Mouse (Mus musculus): ENCODE data around the gene Trim33. TPM values are rescaled to one million over a fixed set of nuclear protein-coding genes. Genes with fewer than 3 reads are reported as not detected.

Gene Trim33
- polyA plus RNA-seq, 1 experiment from 2014 or later, result 9.8 TPM

DNA sequence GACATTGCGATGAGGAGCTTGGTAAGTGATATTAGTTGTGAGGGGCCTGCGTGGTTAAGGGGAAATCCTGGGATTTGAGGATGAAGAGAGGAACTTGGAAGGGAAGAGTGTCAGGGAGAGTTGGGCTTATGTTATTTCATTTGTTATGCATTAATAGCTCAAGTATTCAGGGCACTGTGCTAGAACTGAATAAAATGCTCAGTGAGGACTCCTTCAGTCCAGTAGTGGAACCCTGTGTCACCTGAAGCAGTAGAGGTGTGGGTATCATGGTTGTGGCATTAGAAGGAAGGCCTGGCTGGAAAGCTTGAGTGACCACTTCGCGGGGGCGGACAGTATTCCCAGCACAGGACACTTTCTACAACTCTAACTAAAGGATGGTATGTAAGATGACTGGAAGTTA lies 1.8 kb downstream of the Trim33 start:
- Histone ChIP-seq H3K36me3 (peaks cover 21% of the 10 kb centered on the region), H3K4me1 (peaks cover 27% of the 10 kb centered on the region), H3K9me3 (no peaks in the 10 kb centered on the region), H3K9ac (peak overlapping the region; percentile 94), H3K4me3 (peak overlapping the region; percentile 95), H3K27me3 (replicated peaks) (no peaks in the 10 kb centered on the region), H3K27ac (replicated peaks) (peak overlapping the region; percentile 93), H3K4me2 (peak overlapping the region; percentile 86)
- WGBS, result 28% methylated on average over 5 of the region's 5 CpGs
- no peak for ATAC-seq (ENCODE audit: extremely low read depth, insufficient number of reproducible peaks, low FRiP score, low TSS enrichment)

DNA sequence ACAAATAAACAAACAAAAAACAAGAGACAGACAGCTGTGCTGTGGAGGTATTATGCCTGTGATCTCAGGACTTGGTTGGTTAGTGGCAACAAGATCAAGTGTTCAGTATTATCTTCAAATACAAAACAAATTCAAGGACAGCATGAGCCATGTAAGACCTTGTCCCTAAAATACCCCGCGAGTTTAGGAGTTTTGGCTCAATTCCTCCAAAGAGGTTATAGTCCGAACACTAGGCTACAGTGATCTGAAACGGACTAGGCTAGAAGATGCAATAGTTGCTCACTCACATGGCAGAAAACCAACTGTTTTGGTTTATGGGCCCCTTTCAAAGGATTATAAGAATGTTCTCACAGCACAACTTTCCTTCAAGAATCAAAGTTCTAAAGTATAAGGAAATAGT lies 9.7 kb downstream of the Trim33 start:
- H3K4me2 ChIP-seq, result no peak overlapping the region
- peaks cover 8% of the 10 kb centered on the region; the same call in 1 of the 2 replicates for H3K9me3 ChIP-seq
- H3K36me3 ChIP-seq, result peaks cover 5% of the 10 kb centered on the region; the same call in 1 of the 2 replicates
- no peak overlapping the region for H3K27ac ChIP-seq (replicated peaks)
- no peak overlapping the region for H3K4me3 ChIP-seq
- no peaks in the 10 kb centered on the region for H3K27me3 ChIP-seq (replicated peaks)
- 81% methylated on average over 4 of the region's 4 CpGs for WGBS
- no peak for ATAC-seq (ENCODE audit: extremely low read depth, insufficient number of reproducible peaks, low FRiP score, low TSS enrichment)
- no peaks in the 10 kb centered on the region for H3K4me1 ChIP-seq
- H3K9ac ChIP-seq, result no peak overlapping the region

DNA sequence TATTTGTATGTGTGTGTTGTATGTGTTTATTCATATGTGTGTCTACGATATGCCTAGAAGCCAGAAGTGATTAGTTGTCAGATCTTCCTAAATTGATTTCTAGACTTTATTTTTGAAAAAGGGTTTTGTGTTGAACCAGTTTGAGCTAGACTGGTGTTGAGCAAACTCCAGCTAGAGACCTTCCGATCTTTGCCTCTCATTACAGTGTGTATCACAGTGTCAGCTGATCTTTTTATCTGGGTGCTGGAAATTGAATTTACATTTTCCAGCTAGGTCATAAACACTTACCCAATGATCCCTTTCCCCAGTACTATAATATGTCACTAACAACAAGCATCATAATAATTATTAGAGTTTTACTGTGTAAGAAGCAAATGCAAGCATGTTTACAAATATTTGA lies 12.0 kb downstream of the Trim33 start:
- Histone ChIP-seq H3K9me3 (peaks cover 8% of the 10 kb centered on the region; the same call in 1 of the 2 replicates), H3K27ac (replicated peaks) (no peak overlapping the region), H3K4me3 (no peak overlapping the region), H3K36me3 (no peaks in the 10 kb centered on the region), H3K4me2 (no peak overlapping the region), H3K27me3 (replicated peaks) (no peaks in the 10 kb centered on the region), H3K9ac (no peak overlapping the region), H3K4me1 (no peaks in the 10 kb centered on the region)
- 87% methylated on average over 2 of the region's 2 CpGs for WGBS
- ATAC-seq (ENCODE audit: extremely low read depth, insufficient number of reproducible peaks, low FRiP score, low TSS enrichment), result no peak

DNA sequence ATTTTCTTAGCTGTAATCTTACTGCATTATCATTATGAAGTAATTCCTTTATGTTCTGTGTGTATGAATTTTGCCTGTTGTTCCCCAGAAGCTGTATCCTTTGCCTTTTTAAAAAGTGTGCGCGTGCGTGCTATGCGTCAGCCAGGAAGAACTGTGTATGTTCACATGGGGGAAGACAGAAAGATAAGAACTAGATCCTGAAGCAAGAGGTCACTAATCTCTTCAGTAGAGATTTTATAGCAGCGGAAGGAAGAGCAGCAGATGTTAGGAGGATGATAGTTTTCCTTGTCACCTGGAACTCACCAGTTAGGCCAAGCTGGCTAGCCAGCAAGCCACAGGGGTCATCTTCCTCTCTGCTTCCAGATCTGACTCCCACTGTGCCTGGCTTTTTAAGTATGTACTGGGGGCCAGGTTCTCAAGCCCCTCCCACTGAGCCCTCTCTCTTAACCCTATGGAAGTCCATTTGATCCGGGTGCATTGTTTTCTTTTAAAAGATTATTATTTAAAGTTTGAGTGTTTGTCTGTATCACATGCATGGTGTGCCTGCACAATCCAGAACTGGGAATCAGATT lies 26.4 kb downstream of the Trim33 start:
- H3K27ac ChIP-seq (replicated peaks), result no peak overlapping the region
- ATAC-seq (ENCODE audit: extremely low read depth, insufficient number of reproducible peaks, low FRiP score, low TSS enrichment), result no peak
- 59% methylated on average over 6 of the region's 6 CpGs for WGBS
- no peak overlapping the region for H3K9ac ChIP-seq
- peaks cover 29% of the 10 kb centered on the region for H3K4me1 ChIP-seq
- no peaks in the 10 kb centered on the region for H3K36me3 ChIP-seq
- H3K27me3 ChIP-seq (replicated peaks), result no peaks in the 10 kb centered on the region
- no peak overlapping the region for H3K4me3 ChIP-seq
- H3K9me3 ChIP-seq, result no peaks in the 10 kb centered on the region
- H3K4me2 ChIP-seq, result no peak overlapping the region

DNA sequence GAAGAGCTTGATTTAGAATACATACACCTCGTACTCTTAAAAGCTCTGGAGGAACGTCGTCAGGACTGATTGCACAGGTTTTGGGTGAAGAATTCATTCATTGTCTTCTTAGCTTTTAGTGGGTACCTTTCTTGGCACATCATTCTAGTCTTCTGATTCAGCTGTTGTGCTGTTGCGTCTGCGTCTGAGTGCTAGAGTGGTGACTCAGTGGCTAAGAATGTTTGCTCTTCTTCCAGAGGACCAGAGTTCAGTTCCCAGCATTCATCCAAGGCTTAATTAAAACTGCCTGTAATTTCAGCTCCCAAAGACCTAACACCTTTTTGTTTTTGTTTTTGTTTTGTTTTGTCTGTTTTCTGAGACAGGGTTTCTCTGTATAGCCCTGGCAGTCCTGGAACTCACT lies 30.2 kb downstream of the Trim33 start:
- Histone ChIP-seq H3K9me3 (no peaks in the 10 kb centered on the region), H3K4me3 (no peak overlapping the region), H3K4me1 (peaks cover 23% of the 10 kb centered on the region), H3K9ac (no peak overlapping the region), H3K27me3 (replicated peaks) (no peaks in the 10 kb centered on the region), H3K36me3 (peaks cover 20% of the 10 kb centered on the region), H3K4me2 (no peak overlapping the region), H3K27ac (replicated peaks) (no peak overlapping the region)
- ATAC-seq (ENCODE audit: extremely low read depth, insufficient number of reproducible peaks, low FRiP score, low TSS enrichment), result no peak
- 63% methylated on average over 5 of the region's 5 CpGs for WGBS

DNA sequence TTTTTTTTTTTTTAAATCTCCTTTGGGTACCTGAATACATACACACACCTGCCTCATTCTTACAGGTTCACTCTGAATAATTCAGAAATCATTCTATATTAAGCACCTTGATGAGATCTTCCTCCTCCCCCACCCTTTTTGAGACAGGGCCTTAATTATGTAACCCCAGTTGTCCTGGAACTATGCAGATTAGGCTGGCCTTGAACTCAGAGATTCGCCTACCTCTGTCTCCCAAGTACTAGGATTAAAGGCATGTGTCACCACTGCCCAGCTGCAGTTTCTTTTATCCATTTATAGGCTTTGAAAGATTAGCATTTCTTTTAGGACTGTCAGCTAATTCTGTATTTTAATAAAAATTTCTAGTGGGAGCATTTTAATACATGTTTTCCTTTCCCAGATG lies 30.7 kb downstream of the Trim33 start:
- WGBS, result 75% methylated on average over 1 of the region's 1 CpGs
- no peak overlapping the region for H3K4me3 ChIP-seq
- H3K27me3 ChIP-seq (replicated peaks), result no peaks in the 10 kb centered on the region
- peaks cover 25% of the 10 kb centered on the region for H3K36me3 ChIP-seq
- H3K4me2 ChIP-seq, result no peak overlapping the region
- no peaks in the 10 kb centered on the region for H3K9me3 ChIP-seq
- H3K4me1 ChIP-seq, result peaks cover 23% of the 10 kb centered on the region
- no peak overlapping the region for H3K27ac ChIP-seq (replicated peaks)
- ATAC-seq (ENCODE audit: extremely low read depth, insufficient number of reproducible peaks, low FRiP score, low TSS enrichment), result no peak
- no peak overlapping the region for H3K9ac ChIP-seq

DNA sequence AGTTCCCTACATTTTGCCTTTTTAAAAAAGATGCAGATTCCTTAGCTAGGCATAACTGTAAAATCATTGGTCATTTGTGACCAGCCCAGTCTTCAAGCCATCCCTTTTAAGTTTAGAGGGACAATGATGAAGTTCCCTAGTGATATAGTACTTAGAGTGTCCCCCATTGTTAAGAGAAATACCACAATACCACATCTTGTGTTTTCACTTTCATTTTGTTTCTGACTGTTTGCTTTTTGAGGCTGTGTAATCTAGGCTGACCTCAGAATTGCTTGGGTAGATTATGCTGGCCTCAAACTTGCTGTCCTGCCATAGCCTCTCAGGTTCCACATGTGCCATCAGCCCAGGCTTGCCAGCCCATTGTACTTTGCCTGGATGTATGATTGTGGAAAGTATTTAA lies 35.2 kb downstream of the Trim33 start:
- no peak overlapping the region for H3K4me2 ChIP-seq
- H3K27me3 ChIP-seq (replicated peaks), result no peaks in the 10 kb centered on the region
- peaks cover 1% of the 10 kb centered on the region; the same call in 1 of the 2 replicates for H3K4me1 ChIP-seq
- peaks cover 47% of the 10 kb centered on the region for H3K36me3 ChIP-seq
- H3K4me3 ChIP-seq, result no peak overlapping the region
- ATAC-seq (ENCODE audit: extremely low read depth, insufficient number of reproducible peaks, low FRiP score, low TSS enrichment), result no peak
- H3K9me3 ChIP-seq, result no peaks in the 10 kb centered on the region
- H3K9ac ChIP-seq, result no peak overlapping the region
- H3K27ac ChIP-seq (replicated peaks), result no peak overlapping the region

DNA sequence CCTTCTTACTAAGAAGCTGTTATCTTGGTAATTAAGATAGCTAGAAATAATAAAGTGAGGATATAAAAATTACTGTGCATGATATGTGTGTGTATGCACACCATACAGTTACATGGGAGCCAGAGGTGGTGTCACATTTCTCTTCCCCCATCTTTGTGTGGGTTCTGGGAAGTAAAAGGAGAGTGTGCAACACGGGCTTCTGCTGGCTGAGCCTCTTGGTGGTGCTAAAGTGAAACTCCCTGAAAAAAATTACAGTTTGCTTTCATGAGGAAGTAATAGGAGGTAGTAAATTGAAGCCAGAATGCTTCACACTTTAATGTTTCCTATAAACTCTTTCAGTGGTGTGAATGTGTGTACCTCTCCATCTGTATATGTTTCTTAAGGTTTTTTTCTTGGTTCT lies 56.3 kb downstream of the Trim33 start:
- Histone ChIP-seq H3K4me2 (no peak overlapping the region), H3K4me3 (no peak overlapping the region), H3K36me3 (peaks cover 65% of the 10 kb centered on the region), H3K27ac (replicated peaks) (no peak overlapping the region), H3K9ac (no peak overlapping the region), H3K9me3 (no peaks in the 10 kb centered on the region), H3K4me1 (no peaks in the 10 kb centered on the region), H3K27me3 (replicated peaks) (no peaks in the 10 kb centered on the region)
- WGBS, result 42% methylated on average over 1 of the region's 1 CpGs
- ATAC-seq (ENCODE audit: extremely low read depth, insufficient number of reproducible peaks, low FRiP score, low TSS enrichment), result no peak

DNA sequence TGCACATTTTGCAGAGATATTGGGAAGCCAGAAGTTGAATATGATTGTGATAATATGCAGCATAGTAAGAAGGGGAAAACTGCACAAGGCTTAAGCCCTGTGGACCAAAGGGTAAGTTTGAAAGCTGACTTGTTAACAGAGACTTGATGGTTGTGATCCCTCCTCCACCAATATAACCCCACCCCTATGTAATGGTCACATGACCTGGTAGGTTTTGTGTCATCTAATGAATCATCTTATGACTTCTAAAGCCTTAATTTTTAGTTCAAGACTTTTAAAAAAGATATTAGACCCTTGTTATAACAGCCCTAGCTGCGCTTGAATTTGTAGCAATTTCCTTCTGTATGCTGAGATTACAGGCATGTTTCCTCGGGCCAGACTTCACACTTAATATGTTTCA lies 67.6 kb downstream of the Trim33 start:
- Histone ChIP-seq H3K4me1 (no peaks in the 10 kb centered on the region), H3K4me3 (no peak overlapping the region), H3K9ac (no peak overlapping the region), H3K27me3 (replicated peaks) (no peaks in the 10 kb centered on the region), H3K27ac (replicated peaks) (no peak overlapping the region), H3K4me2 (no peak overlapping the region), H3K9me3 (no peaks in the 10 kb centered on the region), H3K36me3 (peaks cover 81% of the 10 kb centered on the region)
- no peak for ATAC-seq (ENCODE audit: extremely low read depth, insufficient number of reproducible peaks, low FRiP score, low TSS enrichment)
- WGBS, result 89% methylated on average over 2 of the region's 2 CpGs

DNA sequence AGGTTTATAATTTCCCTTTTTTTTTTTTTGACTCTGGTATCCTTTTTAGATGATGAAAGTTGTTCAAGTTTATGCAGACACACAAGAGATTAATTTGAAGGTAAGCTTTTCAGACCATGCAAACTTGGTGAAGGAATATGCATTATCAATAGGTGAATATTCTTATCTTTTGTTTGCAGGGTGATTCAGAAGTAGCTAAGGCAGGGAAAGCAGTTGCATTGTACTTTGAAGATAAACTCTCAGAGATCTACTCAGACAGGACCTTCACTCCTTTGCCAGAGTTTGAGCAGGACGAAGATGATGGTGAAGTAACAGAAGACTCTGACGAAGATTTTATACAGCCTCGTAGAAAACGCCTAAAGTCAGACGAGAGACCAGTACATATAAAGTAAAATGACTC lies 74.4 kb downstream of the Trim33 start:
- H3K4me1 ChIP-seq, result no peaks in the 10 kb centered on the region
- WGBS, result 84% methylated on average over 5 of the region's 5 CpGs
- no peak overlapping the region for H3K4me3 ChIP-seq
- no peak overlapping the region for H3K9ac ChIP-seq
- H3K4me2 ChIP-seq, result no peak overlapping the region
- H3K27ac ChIP-seq (replicated peaks), result no peak overlapping the region
- ATAC-seq (ENCODE audit: extremely low read depth, insufficient number of reproducible peaks, low FRiP score, low TSS enrichment), result no peak
- peaks cover 73% of the 10 kb centered on the region for H3K36me3 ChIP-seq
- no peaks in the 10 kb centered on the region for H3K9me3 ChIP-seq
- H3K27me3 ChIP-seq (replicated peaks), result no peaks in the 10 kb centered on the region

DNA sequence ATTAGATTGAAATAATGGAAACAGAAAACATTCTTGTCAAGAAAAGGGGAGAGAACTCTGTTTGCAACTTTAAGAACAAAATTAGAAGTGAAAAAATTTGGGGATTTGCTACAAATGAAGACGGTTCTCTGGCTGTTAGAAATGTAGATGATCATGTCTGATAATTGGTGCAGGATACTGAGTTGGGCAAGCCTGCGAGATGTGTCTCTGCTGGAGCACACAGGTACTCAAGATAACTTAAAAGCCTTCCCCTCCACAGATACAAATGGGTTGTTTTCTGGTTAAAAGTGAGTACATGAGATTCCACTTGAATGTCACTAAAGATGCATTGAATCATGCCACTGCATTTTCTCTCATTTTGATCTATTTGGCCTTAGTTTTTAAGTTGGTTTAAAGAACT lies 74.9 kb downstream of the Trim33 start:
- H3K4me1 ChIP-seq, result no peaks in the 10 kb centered on the region
- 79% methylated on average over 2 of the region's 2 CpGs for WGBS
- no peaks in the 10 kb centered on the region for H3K27me3 ChIP-seq (replicated peaks)
- peaks cover 75% of the 10 kb centered on the region for H3K36me3 ChIP-seq
- H3K27ac ChIP-seq (replicated peaks), result no peak overlapping the region
- ATAC-seq (ENCODE audit: extremely low read depth, insufficient number of reproducible peaks, low FRiP score, low TSS enrichment), result no peak
- H3K9ac ChIP-seq, result no peak overlapping the region
- no peaks in the 10 kb centered on the region for H3K9me3 ChIP-seq
- H3K4me3 ChIP-seq, result no peak overlapping the region
- H3K4me2 ChIP-seq, result no peak overlapping the region

DNA sequence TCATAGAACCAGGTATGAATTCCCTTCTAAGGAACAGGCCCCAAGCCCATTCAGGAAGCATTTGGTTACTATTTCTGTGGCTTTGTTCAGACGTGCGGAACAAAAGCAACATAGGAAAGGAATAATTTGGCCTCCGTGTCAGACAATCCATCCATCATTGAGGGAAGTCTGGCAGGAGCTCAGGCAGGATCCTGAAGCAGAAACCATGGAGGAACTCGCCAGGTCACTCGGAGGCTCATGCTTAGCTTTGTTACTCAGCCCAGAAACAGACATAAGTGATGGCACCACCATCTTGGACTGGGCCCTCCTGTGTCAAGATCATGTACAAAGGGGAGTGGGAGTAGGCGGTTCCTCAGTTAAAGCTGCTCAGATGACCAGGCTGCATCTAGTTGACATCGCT lies 82.1 kb downstream of the Trim33 start:
- WGBS, result 83% methylated on average over 7 of the region's 7 CpGs
- Histone ChIP-seq H3K4me2 (no peak overlapping the region), H3K9me3 (no peaks in the 10 kb centered on the region), H3K4me3 (no peak overlapping the region), H3K36me3 (peaks cover 21% of the 10 kb centered on the region), H3K27ac (replicated peaks) (no peak overlapping the region), H3K4me1 (no peaks in the 10 kb centered on the region), H3K27me3 (replicated peaks) (no peaks in the 10 kb centered on the region), H3K9ac (no peak overlapping the region)
- no peak for ATAC-seq (ENCODE audit: extremely low read depth, insufficient number of reproducible peaks, low FRiP score, low TSS enrichment)
